Mouse (Mus musculus) urinary bladder, postnatal 25 days (tissue): Measurements from ENCODE around the gene Kcnk1.

Experiments used
- DNase-seq: peaks from one replicate; pipeline ENCODE4 v3.0.0; 2022; ENCODE audit warnings: low spot score

The Kcnk1 gene

DNA sequence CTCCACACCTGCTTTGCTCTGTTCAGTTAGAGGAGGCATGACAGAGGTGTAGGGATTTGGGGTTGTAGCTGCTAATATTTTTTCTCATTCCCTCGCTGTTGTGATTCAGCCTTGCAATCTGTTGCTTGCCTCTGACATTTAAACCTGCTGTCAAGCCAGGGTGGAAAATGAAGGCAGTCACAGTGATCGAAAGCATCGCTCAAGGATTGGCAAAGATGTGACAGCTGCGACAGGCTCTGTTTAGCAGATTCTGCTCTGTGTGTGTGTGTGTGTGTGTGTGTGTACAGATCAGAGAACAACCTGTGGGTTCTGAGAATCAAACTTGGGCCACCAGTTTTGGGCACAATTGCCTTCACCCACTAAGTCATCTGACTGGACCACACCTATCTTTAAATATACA, 50.8 kb downstream of the Kcnk1 start:
- DNase-seq, result no peak

DNA sequence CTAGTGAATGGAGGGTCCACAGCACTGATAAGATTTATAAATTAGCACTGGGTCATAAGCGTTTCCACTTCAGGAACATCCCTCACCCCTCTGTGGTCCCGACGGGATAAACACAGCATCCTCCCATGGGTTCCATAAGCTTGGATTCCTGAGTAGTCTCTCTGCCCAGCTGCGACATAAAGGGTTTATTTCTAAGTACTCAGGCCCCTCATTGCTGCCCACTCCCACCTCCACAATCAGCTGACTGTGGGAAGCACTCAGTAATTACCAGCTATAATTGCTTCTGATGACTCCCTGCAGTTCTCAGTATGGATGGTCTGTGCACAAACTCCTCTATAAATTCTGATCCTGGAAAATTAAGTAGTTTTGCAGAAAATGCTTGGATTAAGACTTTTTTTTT, 58.9 kb downstream of the Kcnk1 start:
- no peak for DNase-seq

DNA sequence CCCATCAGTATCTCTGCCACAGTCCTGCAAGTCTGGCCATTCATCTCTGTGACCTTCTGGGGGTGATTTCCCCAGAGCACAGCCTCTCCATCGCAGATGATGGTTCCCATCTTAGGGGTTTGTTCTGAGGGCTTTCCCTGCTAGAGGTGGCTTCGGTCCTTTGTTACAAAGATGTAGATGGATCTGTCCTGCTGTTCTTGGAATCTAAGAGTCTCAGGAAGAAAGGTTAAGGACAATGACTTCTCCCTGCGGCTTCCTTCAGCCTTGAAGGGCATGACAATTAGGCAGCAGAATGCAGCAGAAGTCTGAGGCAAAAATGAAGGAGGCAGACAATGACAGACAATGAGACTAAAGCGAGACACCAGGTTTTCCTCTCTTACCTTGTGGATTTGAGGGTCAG, 63.9 kb downstream of the Kcnk1 start:
- no peak for DNase-seq

DNA sequence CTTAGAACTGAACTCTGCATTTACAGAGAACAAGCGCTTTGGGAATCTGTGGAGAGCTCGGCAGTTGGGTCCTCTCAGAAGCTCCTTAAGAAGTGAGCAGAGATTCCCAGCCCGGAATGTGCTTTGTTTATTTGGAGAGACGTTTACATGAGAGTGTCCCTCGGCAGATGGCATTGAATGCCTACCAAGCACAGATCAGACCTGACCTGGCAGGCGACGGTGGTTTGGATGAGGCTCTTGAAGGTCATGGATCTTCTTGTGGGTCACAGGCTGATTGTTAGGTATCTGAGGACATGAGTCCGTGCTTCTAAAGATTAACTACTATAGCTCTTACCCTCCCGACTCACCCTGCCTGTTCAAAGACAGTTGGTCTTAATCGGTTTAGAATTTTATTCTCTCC, 67.9 kb downstream of the Kcnk1 start:
- no peak for DNase-seq

DNA sequence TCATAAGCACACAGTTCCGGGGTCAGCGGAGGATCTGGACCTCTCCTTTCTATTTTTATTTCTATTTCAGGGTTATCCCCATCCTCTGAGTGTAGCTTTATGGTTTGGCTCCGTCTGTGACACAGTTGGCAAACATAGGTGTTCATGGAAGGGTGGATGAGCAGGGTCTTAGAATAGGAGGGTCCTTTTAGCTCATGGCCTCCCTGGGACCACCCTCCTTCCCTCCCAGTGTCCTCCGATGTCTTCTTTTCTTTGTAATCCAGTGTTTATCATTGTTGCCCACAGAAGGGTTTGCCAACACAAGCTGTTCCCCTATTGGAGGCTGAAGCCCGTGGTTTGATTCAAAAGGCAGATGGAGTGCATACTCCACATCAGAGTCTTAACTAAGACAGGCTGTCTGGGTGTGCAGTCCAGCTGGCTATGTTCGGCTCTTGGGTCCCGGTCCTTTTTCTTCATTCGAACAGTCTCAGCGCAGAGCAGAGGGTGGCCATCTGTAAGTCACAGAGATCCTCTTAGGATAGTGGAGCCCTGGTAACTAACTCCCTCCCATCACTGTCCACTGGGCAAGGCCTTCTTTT, 69.0 kb downstream of the Kcnk1 start:
- DNase-seq, result no peak

- DNase-seq, result no peak
These were observed 69.7 kb downstream of the Kcnk1 start for GRCm38 (mm10) chr8:126064587-126065145.

- no peak for DNase-seq
These were observed 72.3 kb downstream of the Kcnk1 start for GRCm38 (mm10) chr8:126067306-126067705.

DNA sequence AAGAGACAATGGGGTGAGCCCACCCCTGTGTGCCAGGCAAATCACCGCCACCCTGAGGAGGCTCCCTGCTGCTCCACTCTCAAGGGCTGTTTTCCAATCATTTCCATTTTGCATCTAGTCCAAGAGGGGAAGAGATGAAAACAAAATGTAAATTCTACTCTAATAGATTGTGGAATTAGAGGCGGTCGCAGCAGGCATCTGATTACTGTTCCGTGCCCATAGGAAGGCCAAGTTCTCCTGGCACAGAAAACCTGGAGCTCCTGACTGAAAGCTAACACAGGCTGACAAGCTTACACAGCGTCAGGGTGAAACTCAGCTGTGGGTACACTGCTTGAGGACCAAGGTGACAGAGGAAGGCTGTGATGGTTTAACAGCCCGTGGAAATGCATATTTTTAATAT, 73.2 kb downstream of the Kcnk1 start:
- no peak for DNase-seq

GRCm38 (mm10) chr8:126072678-126073077, 77.7 kb downstream of the Kcnk1 start:
- DNase-seq, result no peak

GRCm38 (mm10) chr8:126073141-126073740, 78.3 kb downstream of the Kcnk1 start:
- no peak for DNase-seq

DNA sequence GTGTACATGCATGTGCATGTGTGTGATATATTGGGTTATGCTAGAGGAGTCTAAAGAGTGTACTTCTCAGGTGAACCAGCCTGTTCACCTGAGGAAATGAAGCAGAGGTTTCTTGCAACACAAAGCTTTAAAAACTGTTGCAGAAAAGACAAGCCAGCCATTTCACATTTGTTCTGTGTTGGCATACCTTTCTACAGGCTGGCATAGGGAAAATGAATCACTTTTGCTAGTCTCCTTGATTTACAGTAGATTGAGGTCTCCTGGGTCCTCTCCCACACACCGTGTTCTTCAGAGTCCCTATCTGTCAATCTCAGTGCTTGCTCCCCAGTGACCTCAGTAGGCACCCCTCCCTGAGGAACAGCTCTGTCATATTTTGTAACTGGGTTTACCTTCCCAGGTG, 79.1 kb downstream of the Kcnk1 start:
- DNase-seq, result no peak

DNA sequence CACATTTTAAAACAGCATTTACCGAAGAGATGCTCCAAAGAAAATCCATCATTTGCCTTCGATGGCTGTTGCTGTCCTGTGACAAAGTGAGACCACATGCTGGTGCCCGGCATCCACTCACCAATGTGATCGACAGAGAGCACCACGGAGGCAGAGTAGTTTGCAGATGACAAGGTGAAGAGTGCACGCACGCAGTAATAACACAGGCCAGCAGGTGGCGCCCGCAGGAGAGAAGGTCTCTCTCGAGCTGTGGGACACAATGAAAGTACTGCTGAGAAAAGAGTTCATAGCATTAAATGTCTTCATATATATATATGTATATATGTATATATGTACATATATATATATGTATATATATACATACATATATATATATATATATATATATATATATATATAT, 80.4 kb downstream of the Kcnk1 start:
- DNase-seq, result peak; percentile 78
